Mouse (Mus musculus) spleen, adult 2 months (tissue): ENCODE results near the gene Chchd2. TPM values are rescaled to one million over a fixed set of nuclear protein-coding genes. Genes with fewer than 3 reads are reported as not detected.

Source experiments
- DNase-seq, 2 experiments: peaks; one replicate each; pipeline versions ENCODE4 v3.0.0 to v3.0.0-alpha.2; 2012 to 2021; ENCODE audit warnings: low spot score in 2 of 2, low read depth in 1 of 2
- H3K27ac ChIP-seq: fragments of 200-500 bp; 2 replicates; pipeline ENCODE4 v1.5.1; 2012; ENCODE audit warnings: low read length, inconsistent platforms; ENCODE audit not compliant: insufficient read depth
- H3K27me3 ChIP-seq: fragments of 200-500 bp; 2 replicates; pipeline ENCODE4 v1.6.1; 2012; ENCODE audit warnings: mild to moderate bottlenecking, moderate library complexity, low read length, inconsistent platforms; ENCODE audit not compliant: control insufficient read depth, insufficient read depth
- H3K36me3 ChIP-seq: fragments of 200-500 bp; 2 replicates; pipeline ENCODE4 v1.6.1; 2012; ENCODE audit warnings: mild to moderate bottlenecking, low read length, inconsistent platforms; ENCODE audit not compliant: control insufficient read depth, insufficient read depth
- H3K4me1 ChIP-seq: fragments of 200-500 bp; 2 replicates; pipeline ENCODE4 v1.6.1; 2011; ENCODE audit warnings: inconsistent platforms; ENCODE audit not compliant: control insufficient read depth, insufficient read depth, insufficient read length
- H3K4me3 ChIP-seq: fragments of 200-500 bp; 2 replicates; pipeline ENCODE4 v1.5.1; 2011; ENCODE audit warnings: mild to moderate bottlenecking, inconsistent platforms; ENCODE audit not compliant: insufficient read depth, insufficient read length; ENCODE audit errors: extremely low read depth
- CTCF ChIP-seq: fragments of 200-500 bp; IDR thresholded peaks from 2 replicates; pipeline ENCODE4 v1.5.1; 2011; ENCODE audit warnings: mild to moderate bottlenecking, inconsistent platforms; ENCODE audit not compliant: insufficient read depth, insufficient read length, insufficient replicate concordance; ENCODE audit errors: extremely low read depth
- POLR2A ChIP-seq: fragments of 200-500 bp; IDR thresholded peaks from 2 replicates; pipeline ENCODE4 v1.6.1; 2011; ENCODE audit warnings: low read depth, low read length, inconsistent platforms
- WGBS: fragments of 180-500 bp; shearing (Covaris S2); methylation state at CpG from one replicate; pipeline ENCODE4 v1.1.7; 2018; 5-methylcytosine and 5-hydroxymethylcytosine counted together
- polyA plus RNA-seq: library from polyadenylated mRNA; depleted of rRNA; stranded (reverse); fragments of >200 nt; gene quantifications from 2 replicates; pipeline ENCODE4 v1.2.3, GENCODE M21; 2012

Chchd2 gene
- polyA plus RNA-seq, 1 experiment, result 274 TPM

DNA sequence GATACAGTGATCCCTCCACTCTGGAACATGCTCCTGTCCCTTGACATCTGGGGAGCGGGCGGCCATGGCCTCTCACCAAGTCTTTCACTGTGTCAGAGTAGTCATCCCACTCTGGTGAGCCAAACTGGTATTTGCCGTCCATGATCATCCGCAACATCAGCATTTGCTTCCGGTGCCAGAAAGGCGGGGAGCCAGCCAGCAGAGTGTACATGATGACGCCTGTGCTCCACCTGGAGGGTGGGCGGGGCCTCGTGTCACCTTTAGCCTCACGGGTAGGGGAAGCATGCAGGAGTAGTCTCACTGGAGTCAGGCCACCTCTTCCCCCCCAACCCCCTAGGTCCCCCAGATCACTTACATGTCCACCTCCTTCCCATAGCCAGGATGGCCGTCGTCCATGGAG, 21.4 kb downstream of the Chchd2 start:
- TF ChIP-seq POLR2A (no peak), CTCF (no peak)
- DNase-seq, result no peak
- WGBS, result 86% methylated on average over 12 of the region's 12 CpGs
- Histone ChIP-seq H3K4me1 (0 out of 2 replicates have a peak, but pooled peaks cover 2% of the 10 kb centered on the region), H3K27ac (no peak overlapping the region), H3K4me3 (no peak overlapping the region), H3K36me3 (no peaks in the 10 kb centered on the region), H3K27me3 (no peaks in the 10 kb centered on the region)

DNA sequence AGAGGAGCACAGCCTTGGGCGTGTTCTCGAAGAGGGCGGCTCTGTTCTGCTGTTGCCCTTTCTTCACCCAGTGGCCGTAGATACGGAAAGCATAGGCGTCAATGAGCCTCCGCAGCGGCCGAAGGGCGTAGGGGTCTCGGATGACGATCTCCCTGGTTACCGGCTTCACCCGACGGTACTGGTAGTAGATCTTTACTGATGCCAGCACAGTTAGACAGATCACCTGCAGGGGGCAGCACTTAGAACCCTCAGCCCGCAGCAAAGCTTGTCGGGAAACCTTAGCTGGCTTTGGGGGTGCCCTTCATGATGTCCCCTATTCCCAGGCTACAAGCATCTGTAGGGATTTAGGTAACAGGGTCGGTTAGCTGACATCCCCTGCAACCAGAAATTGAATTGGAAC, 22.8 kb downstream of the Chchd2 start:
- peak in 1 of 2 experiments; percentile 31 for DNase-seq
- Histone ChIP-seq H3K27ac (no peak overlapping the region), H3K4me3 (no peak overlapping the region), H3K4me1 (0 out of 2 replicates have a peak, but pooled peaks cover 2% of the 10 kb centered on the region), H3K36me3 (peaks cover 6% of the 10 kb centered on the region), H3K27me3 (no peaks in the 10 kb centered on the region)
- peak; percentile 15; the same call in 1 of the 2 replicates for TF ChIP-seq CTCF
- no peak for TF ChIP-seq POLR2A
- 23% methylated on average over 18 of the region's 18 CpGs for WGBS

DNA sequence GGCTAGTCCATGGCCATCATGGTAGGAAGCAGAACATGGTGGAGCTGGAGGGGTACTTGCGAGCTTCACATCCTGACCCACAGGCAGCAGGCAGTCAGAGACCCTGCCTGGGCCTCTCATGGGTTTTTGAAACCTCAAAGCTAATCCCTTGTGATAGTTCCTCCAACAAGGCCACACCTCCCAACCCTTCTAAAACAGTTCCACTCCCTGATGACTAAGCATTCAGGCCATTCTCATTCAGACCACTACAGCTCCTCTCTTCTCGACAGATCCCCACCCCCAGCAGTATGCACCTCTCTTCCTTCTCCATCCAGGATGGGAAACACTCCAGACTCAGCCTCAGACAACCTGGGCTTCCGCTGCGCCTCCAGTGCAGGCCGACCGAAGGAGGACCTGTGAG, 24.9 kb downstream of the Chchd2 start:
- TF ChIP-seq POLR2A (no peak), CTCF (no peak)
- WGBS, result 94% methylated on average over 6 of the region's 6 CpGs

DNA sequence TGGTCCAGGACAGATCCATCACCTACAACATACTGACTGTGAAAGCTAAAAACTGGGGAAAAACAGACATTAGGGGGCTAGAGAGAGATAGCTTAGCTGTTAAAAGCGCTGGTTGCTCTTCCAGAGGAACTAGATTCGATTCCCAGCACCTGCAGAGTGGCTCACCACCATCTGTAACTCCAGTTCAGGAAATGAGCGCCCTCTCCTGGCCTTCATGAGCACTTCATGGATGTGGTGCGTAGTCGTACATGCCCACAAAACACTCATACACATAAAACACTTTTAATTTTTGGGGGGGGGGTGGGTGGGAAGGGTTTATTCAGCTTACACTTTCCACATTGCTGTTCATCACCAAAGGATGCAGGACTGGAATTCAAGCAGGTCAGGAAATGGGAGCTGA, 30.9 kb downstream of the Chchd2 start:
- H3K27ac ChIP-seq, result no peak overlapping the region
- DNase-seq, result no peak
- peaks cover 14% of the 10 kb centered on the region for H3K36me3 ChIP-seq
- H3K27me3 ChIP-seq, result no peaks in the 10 kb centered on the region
- WGBS, result 87% methylated on average over 5 of the region's 5 CpGs
- H3K4me3 ChIP-seq, result no peak overlapping the region
- no peaks in the 10 kb centered on the region for H3K4me1 ChIP-seq
- TF ChIP-seq POLR2A, result no peak
- no peak for TF ChIP-seq CTCF

More for the DNA sequence above, 24.9 kb downstream of the Chchd2 start:
- H3K4me1 ChIP-seq, result 0 out of 2 replicates have a peak, but pooled peaks cover 2% of the 10 kb centered on the region
- H3K4me3 ChIP-seq, result no peak overlapping the region
- peaks cover 6% of the 10 kb centered on the region for H3K36me3 ChIP-seq
- no peaks in the 10 kb centered on the region for H3K27me3 ChIP-seq
- no peak for DNase-seq
- no peak overlapping the region for H3K27ac ChIP-seq

DNA sequence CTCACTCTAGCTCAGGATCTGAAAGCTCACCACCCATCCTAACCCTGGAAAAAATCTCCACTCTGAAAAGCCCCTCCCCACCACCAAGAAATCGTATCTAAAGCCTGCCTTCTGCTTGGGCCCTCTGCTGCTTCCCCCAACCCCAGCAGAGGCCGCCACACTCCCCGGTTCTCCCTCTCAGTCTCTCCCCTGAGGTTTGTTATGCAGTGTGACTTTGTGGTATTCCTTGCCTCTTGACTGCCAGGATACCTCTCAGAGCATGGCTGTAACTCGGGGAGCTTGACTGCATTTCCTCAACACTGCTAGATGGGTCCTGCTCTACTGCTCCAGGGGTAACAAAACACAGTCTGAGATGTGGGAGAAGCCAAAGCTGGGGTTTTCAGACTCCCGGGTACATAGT, 32.1 kb downstream of the Chchd2 start:
- H3K4me1 ChIP-seq, result no peaks in the 10 kb centered on the region
- 82% methylated on average over 5 of the region's 5 CpGs for WGBS
- peaks cover 11% of the 10 kb centered on the region for H3K36me3 ChIP-seq
- H3K27me3 ChIP-seq, result no peaks in the 10 kb centered on the region
- H3K4me3 ChIP-seq, result no peak overlapping the region
- no peak for TF ChIP-seq CTCF
- DNase-seq, result no peak
- no peak overlapping the region for H3K27ac ChIP-seq

DNA sequence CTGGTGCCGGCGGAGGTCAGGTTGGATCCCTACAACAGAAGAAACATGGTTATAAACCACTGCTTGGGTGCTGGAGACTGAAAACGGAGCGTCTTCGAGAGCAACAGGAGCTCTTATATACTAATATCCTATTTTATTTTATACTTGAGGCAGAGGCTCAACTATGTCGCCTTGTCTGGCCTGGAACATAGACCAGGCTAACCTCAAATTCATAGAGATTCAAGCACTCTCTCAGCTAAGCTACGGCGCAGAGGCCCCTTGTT, 39.8 kb downstream of the Chchd2 start:
- TF ChIP-seq POLR2A (no peak), CTCF (no peak)
- peak overlapping the region; percentile 95; the same call in 1 of the 2 replicates for H3K4me3 ChIP-seq
- H3K27me3 ChIP-seq, result no peaks in the 10 kb centered on the region
- peaks cover 12% of the 10 kb centered on the region for H3K36me3 ChIP-seq
- 30% methylated on average over 8 of the region's 8 CpGs for WGBS
- no peak overlapping the region for H3K27ac ChIP-seq
- peaks cover 2% of the 10 kb centered on the region; the same call in 1 of the 2 replicates for H3K4me1 ChIP-seq
- DNase-seq, result no peak

DNA sequence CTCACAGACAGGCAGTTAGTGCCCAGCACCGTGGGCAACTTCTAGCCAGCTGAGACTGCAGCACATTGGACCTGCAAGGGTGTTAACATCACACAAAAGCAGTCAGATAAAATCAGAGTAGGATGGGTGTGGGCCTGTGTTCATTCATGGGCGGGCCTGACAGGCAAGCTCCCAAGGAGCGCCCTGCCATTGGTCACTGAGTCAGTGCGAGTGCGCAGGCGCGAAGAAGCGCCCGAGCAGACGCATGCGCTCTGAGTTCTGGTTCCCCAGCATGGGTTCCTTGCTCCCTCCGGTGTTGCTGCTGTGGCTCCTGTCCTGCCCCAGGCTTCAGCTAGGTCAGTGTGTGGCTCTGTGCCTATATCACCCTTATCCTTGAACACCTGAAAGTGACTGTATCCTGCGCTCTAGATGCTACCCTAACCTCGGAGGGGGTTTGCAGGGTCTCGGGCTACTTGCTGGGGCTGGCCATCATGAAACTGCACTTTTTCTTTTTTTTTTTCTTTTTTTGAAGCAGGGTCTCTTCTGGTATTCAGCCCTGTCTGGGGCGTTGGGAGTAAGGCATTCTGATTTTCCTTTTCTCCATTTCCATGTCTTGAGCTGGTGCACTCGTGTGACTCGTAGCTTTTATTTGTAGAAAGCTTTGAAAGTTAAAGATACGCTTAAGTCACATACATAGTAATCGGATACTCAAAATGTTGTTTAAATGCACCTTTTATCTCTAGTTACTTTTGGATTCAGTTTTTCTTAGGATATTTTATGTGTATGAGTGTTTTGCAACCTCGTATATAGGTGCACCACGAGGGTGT, 40.3 kb downstream of the Chchd2 start, which contains the start of gene Sumf2:
Gene Sumf2, plus strand, starts transcription at position 235 of the 806 bp plus-strand sequence.
- TF ChIP-seq CTCF (no peak), POLR2A (peak; percentile 83)
- 5% methylated on average over 22 of the region's 22 CpGs for WGBS
- Histone ChIP-seq H3K36me3 (peaks cover 12% of the 10 kb centered on the region), H3K27ac (no peak within 1 kb of the TSS), H3K4me3 (peak within 1 kb of the TSS; percentile 95), H3K4me1 (peaks cover 2% of the 10 kb centered on the region; the same call in 1 of the 2 replicates), H3K27me3 (no peaks in the 10 kb centered on the region)
- DNase-seq, result peak; percentile 88 to 94
